In genomic region chr2:154779648-154780047, GRCm38 (mm10) we compare ENCODE assay signal across 51 mouse cellular contexts. TPM values are rescaled to one million over a fixed set of nuclear protein-coding genes. Genes with fewer than 3 reads are reported as not detected.
"Had no signal": no experiment of that assay in that cellular context is flagged by ENCODE, and none has a peak within 500 bp of the region (broad histone marks: within the 10 kb centered on the region; RNA-seq: fewer than 3 reads in every experiment).

No protein-coding gene starts in this region.

- H3K27ac ChIP-seq: heart, adult 2 months; heart, embryonic 10.5 days; heart, embryonic 13.5 days; heart, embryonic 15.5 days; hindbrain, embryonic 10.5 days; hindbrain, embryonic 12.5 days; hindbrain, embryonic 13.5 days; hindbrain, embryonic 14.5 days; hindbrain, embryonic 15.5 days; hindbrain, postnatal 0 days; intestine, embryonic 15.5 days; kidney, embryonic 15.5 days; kidney, postnatal 0 days; layer of hippocampus, adult 2 months had no signal

- H3K36me3 ChIP-seq: heart, embryonic 10.5 days; heart, embryonic 12.5 days; heart, embryonic 13.5 days; heart, embryonic 15.5 days; hindbrain, embryonic 10.5 days; hindbrain, embryonic 12.5 days; hindbrain, embryonic 13.5 days; hindbrain, embryonic 15.5 days; intestine, embryonic 15.5 days; kidney, embryonic 15.5 days had no signal

- ATAC-seq: hindbrain, embryonic 16.5 days; hindbrain, postnatal 0 days; inflammation-experienced regulatory T-cells, adult 6 months; intestine, embryonic 15.5 days; intestine, embryonic 16.5 days; intestine, postnatal 0 days had no signal

- DNase-seq: heart, adult 2 months; heart, postnatal 14 days; heart, postnatal 36 days; heart, postnatal 4 days; kidney, adult 11 months; kidney, adult 18-20 months; kidney, adult 2 months; kidney, adult 8-10 months; kidney, adult 9 months; kidney, postnatal 10 days; kidney, postnatal 14 days; kidney, postnatal 25 days; kidney, postnatal 36 days; kidney, postnatal 4 days; layer of hippocampus, adult 9-11 months; layer of hippocampus, postnatal 36 days had no signal

- H3K4me3 ChIP-seq: heart, adult 2 months; heart, embryonic 10.5 days; heart, embryonic 12.5 days; heart, embryonic 13.5 days; heart, embryonic 15.5 days; hindbrain, embryonic 10.5 days; hindbrain, embryonic 12.5 days; hindbrain, embryonic 13.5 days; hindbrain, embryonic 15.5 days; intestine, embryonic 15.5 days; kidney, embryonic 15.5 days; layer of hippocampus, adult 2 months had no signal

- H3K9ac ChIP-seq: heart, embryonic 12.5 days; heart, embryonic 13.5 days; heart, embryonic 15.5 days; hindbrain, embryonic 12.5 days; hindbrain, embryonic 13.5 days; hindbrain, embryonic 14.5 days; hindbrain, embryonic 15.5 days; intestine, embryonic 15.5 days; kidney, embryonic 15.5 days had no signal

- H3K27me3 ChIP-seq: heart, embryonic 12.5 days; heart, embryonic 13.5 days; heart, embryonic 15.5 days; hindbrain, embryonic 12.5 days; hindbrain, embryonic 13.5 days; hindbrain, embryonic 15.5 days; intestine, embryonic 15.5 days had no signal

- H3K9me3 ChIP-seq: heart, embryonic 10.5 days; heart, embryonic 12.5 days; heart, embryonic 13.5 days; heart, embryonic 15.5 days; hindbrain, embryonic 10.5 days; hindbrain, embryonic 12.5 days; hindbrain, embryonic 13.5 days; hindbrain, embryonic 15.5 days; intestine, embryonic 15.5 days; kidney, embryonic 15.5 days had no signal

- H3K4me2 ChIP-seq: heart, embryonic 11.5 days; heart, embryonic 12.5 days; heart, embryonic 13.5 days; heart, embryonic 15.5 days; hindbrain, embryonic 12.5 days; hindbrain, embryonic 13.5 days; hindbrain, embryonic 14.5 days; hindbrain, embryonic 15.5 days; intestine, embryonic 15.5 days; kidney, embryonic 15.5 days had no signal

- H3K4me1 ChIP-seq: heart, embryonic 15.5 days; intestine, embryonic 15.5 days had no signal

RNA-seq across cellular contexts. Expression of gene Gm14214, which starts 9.8 kb away (rescaled TPM):
- total RNA-seq: heart, adult 2 months; heart, adult 8-10 months; heart, postnatal 14 days; heart, postnatal 25 days; heart, postnatal 36 days; heart, postnatal 4 days; hematopoietic stem cell, adult 5-6 weeks; hindbrain, postnatal 0 days; layer of hippocampus, adult 18-20 months; layer of hippocampus, adult 2 months; layer of hippocampus, adult 8-10 months; layer of hippocampus, postnatal 10 days; layer of hippocampus, postnatal 14 days; layer of hippocampus, postnatal 25 days; layer of hippocampus, postnatal 36 days had no signal
- polyA plus RNA-seq: heart, adult 2 months; heart, embryonic 10.5 days; heart, embryonic 11.5 days; heart, embryonic 12.5 days; heart, embryonic 13.5 days; heart, embryonic 14.5 days; heart, embryonic 15.5 days; heart, embryonic 16.5 days; heart, postnatal 0 days; hindbrain, embryonic 10.5 days; hindbrain, embryonic 11.5 days; hindbrain, embryonic 12.5 days; hindbrain, embryonic 13.5 days; hindbrain, embryonic 14.5 days; hindbrain, embryonic 15.5 days; hindbrain, embryonic 16.5 days; hindbrain, postnatal 0 days; inflammation-experienced regulatory T-cells, adult 6 months; intestine, embryonic 14.5 days; intestine, embryonic 15.5 days; intestine, embryonic 16.5 days; intestine, postnatal 0 days; kidney, adult 2 months; kidney, embryonic 14.5 days; kidney, embryonic 15.5 days; kidney, embryonic 16.5 days; kidney, postnatal 0 days; large intestine, adult 2 months had no signal

RNA-seq across cellular contexts. Expression of gene a, which starts 11.6 kb away (rescaled TPM):
- total RNA-seq: heart, adult 2 months; heart, adult 8-10 months; heart, postnatal 14 days; heart, postnatal 25 days; heart, postnatal 36 days; heart, postnatal 4 days; hematopoietic stem cell, adult 5-6 weeks; hindbrain, postnatal 0 days; layer of hippocampus, adult 18-20 months; layer of hippocampus, adult 2 months; layer of hippocampus, adult 8-10 months; layer of hippocampus, postnatal 25 days; layer of hippocampus, postnatal 36 days had no signal
- polyA plus RNA-seq: heart, adult 2 months; heart, embryonic 12.5 days; heart, embryonic 14.5 days; heart, postnatal 0 days; inflammation-experienced regulatory T-cells, adult 6 months; intestine, embryonic 16.5 days; kidney, adult 2 months; kidney, embryonic 14.5 days had no signal
